Mouse (Mus musculus) gastrocnemius, postnatal 25 days (tissue): ENCODE results near the gene Krt12. TPM values are rescaled to one million over a fixed set of nuclear protein-coding genes. Genes with fewer than 3 reads are reported as not detected.

Source experiments
- DNase-seq: peaks from one replicate; pipeline ENCODE4 v3.0.0; 2022
- long read RNA-seq, 2 experiments: library from polyadenylated mRNA; stranded (forward); transcript quantifications; one replicate each; pipeline ENCODE4 v2.0.0; 2021
- total RNA-seq, 2 experiments: library from RNA; stranded (reverse); gene quantifications; 1 replicate in 1 of 2; 2 replicates in 1 of 2; pipeline ENCODE4 v1.2.3; 2021

The Krt12 gene
- not detected for total RNA-seq
- long read RNA-seq, experiment 1: 0 reads
- long read RNA-seq, experiment 2: 0 reads

DNA sequence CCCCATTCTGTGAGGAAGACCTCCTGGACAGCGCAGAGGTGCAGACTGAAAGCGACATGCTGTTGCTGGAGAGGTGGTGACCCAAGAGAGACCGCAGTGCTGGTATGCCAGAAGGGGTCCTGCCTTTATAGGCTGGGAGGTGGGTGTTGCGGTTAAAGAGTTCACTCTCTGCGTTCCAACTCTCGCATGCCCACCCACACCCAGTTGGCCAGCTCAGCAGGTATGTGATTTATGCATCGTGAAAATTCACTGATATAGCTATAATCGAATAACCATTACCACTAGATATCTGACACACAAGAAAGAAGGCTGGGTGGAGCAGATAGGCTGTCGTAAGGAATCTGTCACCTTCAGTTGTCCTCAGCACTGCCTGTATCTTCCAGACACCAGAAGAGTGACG, at the start of gene Krt12:
Gene Krt12 (minus strand): TSS at position 101 of the 400 bp plus-strand sequence.
- DNase-seq: no peak

DNA sequence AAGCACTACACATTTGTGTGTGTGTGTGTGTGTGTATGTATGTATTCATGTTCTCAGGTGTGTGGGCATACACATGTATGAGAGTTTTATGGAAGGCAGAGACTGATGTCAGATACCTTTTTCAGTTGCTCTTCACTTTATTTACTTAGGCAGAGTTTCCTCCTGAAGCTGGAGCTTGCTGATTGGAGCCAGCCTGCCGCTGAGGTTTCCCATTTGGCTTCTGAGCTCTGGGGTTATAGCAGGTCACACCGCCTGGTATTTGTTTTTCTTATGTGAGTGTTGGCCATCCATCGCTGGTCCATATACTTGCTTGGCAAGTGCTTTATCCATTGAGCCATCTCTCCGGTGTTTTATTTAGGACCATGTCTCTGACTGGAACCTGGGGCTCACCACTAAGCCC, 47.2 kb upstream of the Krt12 start:
- DNase-seq: no peak

GRCm38 (mm10) chr11:99468566-99468965, 46.5 kb upstream of the Krt12 start:
- DNase-seq: no peak

GRCm38 (mm10) chr11:99466316-99466715, 44.3 kb upstream of the Krt12 start:
- no peak for DNase-seq

DNA sequence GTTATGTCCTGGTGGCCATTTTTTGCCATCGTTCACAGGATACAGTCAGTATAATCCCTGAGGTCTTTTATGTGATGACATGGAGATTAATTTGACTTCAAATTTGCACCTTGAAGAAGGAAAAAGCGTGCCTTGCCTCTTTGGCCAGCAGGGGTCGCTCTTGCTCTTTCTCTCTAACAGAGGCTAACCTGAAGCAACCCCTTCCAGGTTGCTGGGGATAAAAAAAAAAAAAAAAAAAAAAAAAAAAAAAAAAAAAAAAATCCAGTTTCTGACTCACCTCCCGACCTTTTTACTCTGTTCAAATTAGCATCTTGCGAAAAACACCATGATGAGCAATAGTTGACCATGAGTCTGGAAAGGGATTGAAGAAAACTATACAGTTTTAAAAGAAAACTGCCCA, 42.8 kb upstream of the Krt12 start:
- DNase-seq: peak; percentile 18

DNA sequence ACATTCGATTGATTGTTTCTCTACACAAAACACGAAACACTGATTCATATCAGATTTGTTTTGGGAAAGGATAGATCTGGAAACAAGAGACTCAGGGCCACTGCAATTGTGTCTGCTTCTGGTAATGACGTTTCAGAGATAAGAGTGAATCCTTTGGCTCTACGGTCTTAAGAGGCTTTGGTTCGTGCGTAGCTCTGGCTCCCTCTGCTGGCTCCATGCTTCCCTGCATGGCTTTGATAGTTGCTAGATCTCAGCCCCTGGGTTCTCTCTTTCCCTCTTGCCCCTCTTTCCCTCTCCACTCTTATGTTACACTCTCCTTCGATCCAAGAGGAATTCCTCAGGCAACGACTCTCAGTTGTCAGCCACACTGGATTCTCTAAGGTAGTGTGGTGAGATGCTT, 41.1 kb upstream of the Krt12 start:
- no peak for DNase-seq

GRCm38 (mm10) chr11:99461736-99462135, 39.7 kb upstream of the Krt12 start:
- DNase-seq: no peak

GRCm38 (mm10) chr11:99458887-99459286, 36.8 kb upstream of the Krt12 start:
- DNase-seq: no peak

- DNase-seq: no peak
These were observed 32.7 kb upstream of the Krt12 start for GRCm38 (mm10) chr11:99454759-99455158.

- no peak for DNase-seq
These were observed 32.0 kb upstream of the Krt12 start for GRCm38 (mm10) chr11:99454044-99454443.

DNA sequence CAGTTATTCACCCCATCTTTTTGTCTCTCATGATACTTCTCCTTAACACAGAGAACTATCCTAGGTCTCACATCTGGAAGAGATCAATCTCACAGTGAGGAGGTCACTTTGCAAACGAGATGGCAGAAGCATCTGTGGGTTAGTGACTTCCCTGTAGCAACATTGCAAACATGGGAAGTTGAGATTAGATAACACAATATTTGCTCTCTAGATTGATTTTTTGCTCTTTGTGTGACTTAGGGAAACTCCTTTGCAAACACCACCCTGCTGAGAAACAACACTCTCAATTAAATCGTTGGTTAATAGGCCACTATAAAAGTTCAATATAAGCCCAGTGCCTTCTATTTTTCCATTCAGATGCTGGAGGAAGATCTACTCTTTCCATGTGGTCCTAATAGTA, 26.7 kb upstream of the Krt12 start:
- DNase-seq: no peak

- DNase-seq: no peak
These were observed 19.2 kb upstream of the Krt12 start for GRCm38 (mm10) chr11:99441220-99441619.

GRCm38 (mm10) chr11:99439465-99439864, 17.4 kb upstream of the Krt12 start:
- no peak for DNase-seq

DNA sequence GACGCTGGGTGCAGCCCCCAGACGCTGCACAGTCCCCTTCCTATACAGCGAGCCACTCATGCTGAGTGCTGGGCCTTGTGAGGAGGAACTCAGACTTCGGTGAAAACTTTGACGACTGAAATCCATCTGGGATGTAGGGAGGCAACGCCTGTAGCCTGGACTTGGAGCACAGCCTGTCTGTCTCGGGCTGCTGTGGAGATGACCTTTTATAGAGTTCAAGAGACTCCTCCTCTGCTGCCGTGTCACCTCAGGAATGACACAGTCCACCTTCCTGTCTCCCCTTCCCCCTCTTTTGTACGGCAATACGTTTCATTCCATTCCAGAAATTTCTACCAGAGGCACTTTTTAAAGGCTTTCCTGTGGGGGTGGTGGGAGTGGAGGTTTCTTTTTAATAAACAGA, 15.9 kb upstream of the Krt12 start, which contains the start of gene Krt20:
Gene Krt20 (minus strand): TSS at position 179 of the 400 bp plus-strand sequence.
- DNase-seq: no peak

DNA sequence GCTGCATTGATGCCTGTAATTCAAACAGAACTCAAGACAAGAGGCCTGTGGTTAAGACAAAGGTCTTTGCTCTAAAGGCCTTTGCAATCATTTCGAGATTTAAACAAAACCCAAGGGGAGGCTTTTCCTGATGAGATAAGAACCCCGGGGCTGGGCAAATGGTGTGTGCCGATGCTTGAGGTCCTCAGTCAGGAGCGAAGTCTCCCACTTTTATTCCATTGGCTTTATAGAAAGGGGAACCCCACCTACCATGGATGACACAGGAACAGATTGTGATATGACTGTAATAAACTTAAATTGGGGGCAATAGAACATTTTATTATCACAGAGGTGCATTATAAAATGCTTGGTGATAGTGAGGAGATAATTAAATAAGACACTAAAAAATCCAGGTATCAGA, 14.6 kb upstream of the Krt12 start:
- no peak for DNase-seq

DNA sequence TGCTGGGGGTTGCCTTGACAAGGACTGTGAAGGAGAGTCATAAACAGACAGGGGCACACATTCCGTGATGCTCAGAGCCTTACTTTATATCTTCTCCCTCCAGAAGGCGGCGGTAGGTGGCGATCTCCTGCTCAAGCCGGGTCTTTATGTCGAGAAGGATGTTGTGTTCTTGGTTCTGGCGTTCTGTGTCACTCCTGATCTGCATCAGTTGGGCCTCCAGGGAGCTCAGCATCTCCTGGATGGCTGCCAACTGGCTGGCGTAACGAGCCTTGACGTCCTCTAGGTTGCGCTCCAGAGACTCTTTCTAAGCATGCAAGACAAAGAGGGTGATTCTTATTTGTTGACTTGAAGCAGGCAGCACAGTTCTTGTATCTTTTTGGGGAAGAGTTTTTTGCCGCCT, 8.6 kb upstream of the Krt12 start:
- no peak for DNase-seq

DNA sequence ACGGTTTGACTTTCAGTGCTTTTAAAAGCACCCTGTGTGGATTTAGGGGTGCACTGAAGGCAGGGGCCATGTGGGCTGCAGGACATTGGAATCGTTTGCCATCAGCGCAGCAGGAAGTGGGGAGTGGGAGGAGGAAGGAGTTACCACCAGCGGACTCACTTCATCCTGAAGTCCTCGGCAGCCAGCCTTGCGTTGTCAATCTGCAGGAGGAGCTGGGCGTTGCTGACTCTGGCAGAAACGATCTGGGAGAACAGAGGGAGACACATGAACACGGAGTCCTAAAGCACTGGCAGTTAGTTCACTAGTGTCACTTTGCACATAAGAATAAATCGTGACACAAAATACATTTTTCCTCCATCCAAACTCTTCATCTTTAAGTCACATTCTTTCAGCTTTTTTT, 1.5 kb downstream of the Krt12 start:
- no peak for DNase-seq

- DNase-seq: no peak
These were observed 4.2 kb downstream of the Krt12 start for GRCm38 (mm10) chr11:99417819-99418218.

GRCm38 (mm10) chr11:99416902-99417301, 5.2 kb downstream of the Krt12 start:
- no peak for DNase-seq

- DNase-seq: no peak
These were observed 7.5 kb downstream of the Krt12 start for GRCm38 (mm10) chr11:99414463-99415147.

GRCm38 (mm10) chr11:99413247-99413646, 8.8 kb downstream of the Krt12 start:
- DNase-seq: no peak

- DNase-seq: no peak
These were observed 15.9 kb downstream of the Krt12 start for GRCm38 (mm10) chr11:99406186-99406585.

GRCm38 (mm10) chr11:99399956-99400549, 22.0 kb downstream of the Krt12 start:
- DNase-seq: no peak

GRCm38 (mm10) chr11:99398832-99399231, 23.2 kb downstream of the Krt12 start:
- DNase-seq: no peak
